Mouse (Mus musculus): ENCODE measurements around the gene St13. TPM values are rescaled to one million over a fixed set of nuclear protein-coding genes. Genes with fewer than 3 reads are reported as not detected.

The St13 gene
- total RNA-seq (2014; fragmentation: Nextera tagmentation) (222 and 278 TPM in 2 replicates), total RNA-seq (2017) (264 and 337 TPM in 2 replicates), polyA plus RNA-seq (2012) (311 and 532 TPM in 2 replicates)

- DNase-seq (ENCODE audit: low spot score) = peak; percentile 84
- Histone ChIP-seq H3K9me3 (replicated peaks) (no peaks in the 10 kb centered on the region), H3K4me1 (ENCODE audit: insufficient read depth, low read depth, low read length) (peaks cover 40% of the 10 kb centered on the region), H3K27me3 (ENCODE audit: insufficient read depth, low read length) (no peaks in the 10 kb centered on the region), H3K4me3 (ENCODE audit: low read depth, low read length) (peak within 1 kb of the TSS; percentile 96), H3K36me3 (replicated peaks) (peaks cover 17% of the 10 kb centered on the region)
- no peak for TF ChIP-seq CTCF (IDR thresholded peaks at IDR 0.05; ENCODE audit: low read depth, low read length)
- TF ChIP-seq GATA1 (IDR thresholded peaks at IDR 0.05; ENCODE audit: borderline replicate concordance, low read length) = no peak
- no peak for TF ChIP-seq GATA2 (IDR thresholded peaks at IDR 0.05; ENCODE audit: borderline replicate concordance, low read depth, low read length)
- ATAC-seq (ENCODE audit: extremely low read depth, insufficient number of reproducible peaks, low FRiP score, poor library complexity, severe bottlenecking) = peak; percentile 92
Observed at GRCm38 (mm10) chr15:81399638-81400315, at the start of gene St13, which contains the start of gene Xpnpep3. Gene St13, minus strand, starts transcription at chr15:81400077. Gene Xpnpep3, plus strand, starts transcription at chr15:81400138.

DNA sequence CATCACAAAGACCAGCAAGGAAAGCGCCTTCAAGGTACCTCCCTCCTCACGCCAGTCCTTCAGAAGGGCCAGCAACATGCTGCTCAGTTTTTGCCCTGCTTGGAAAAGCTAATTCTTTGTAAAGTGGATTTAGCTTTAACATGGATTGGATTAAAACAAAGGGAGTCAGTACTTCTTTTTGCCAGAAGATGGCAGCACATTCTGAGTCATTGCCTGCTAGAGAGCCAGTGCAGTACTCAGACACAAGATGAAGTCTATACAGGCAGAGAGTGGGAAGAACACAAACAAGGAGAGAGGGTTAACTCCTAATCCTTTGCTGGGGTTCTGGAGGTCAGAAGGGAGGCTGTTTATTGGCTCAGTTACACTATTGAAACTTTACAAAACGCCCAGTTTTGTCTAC, 48.6 kb upstream of the St13 start:
- no peaks in the 10 kb centered on the region for H3K27me3 ChIP-seq (ENCODE audit: insufficient read depth, low read length)
- no peaks in the 10 kb centered on the region for H3K4me1 ChIP-seq (ENCODE audit: insufficient read depth, low read depth, low read length)
- TF ChIP-seq CTCF (IDR thresholded peaks at IDR 0.05; ENCODE audit: low read depth, low read length) = peak; percentile 73
- TF ChIP-seq POLR2AphosphoS5 (IDR thresholded peaks at IDR 0.05; ENCODE audit: insufficient replicate concordance, low read depth, low read length) = no peak
- no peak for TF ChIP-seq GATA2 (IDR thresholded peaks at IDR 0.05; ENCODE audit: borderline replicate concordance, low read depth, low read length)
- no peak for TF ChIP-seq TAL1 (conservative IDR thresholded peaks at IDR 0.05; ENCODE audit: low read depth, low read length)
- TF ChIP-seq GATA1 (IDR thresholded peaks at IDR 0.05; ENCODE audit: borderline replicate concordance, low read length) = no peak
- ATAC-seq (ENCODE audit: extremely low read depth, insufficient number of reproducible peaks, low FRiP score, poor library complexity, severe bottlenecking) = no peak
- H3K9me3 ChIP-seq (replicated peaks) = no peaks in the 10 kb centered on the region
- H3K4me3 ChIP-seq (ENCODE audit: low read depth, low read length) = no peak overlapping the region
- H3K36me3 ChIP-seq (replicated peaks) = peaks cover 79% of the 10 kb centered on the region
- peak; percentile 18 for DNase-seq (ENCODE audit: low spot score)

GRCm38 (mm10) chr15:81439236-81439635, 39.4 kb upstream of the St13 start:
- ATAC-seq (ENCODE audit: extremely low read depth, insufficient number of reproducible peaks, low FRiP score, poor library complexity, severe bottlenecking) (no peak), DNase-seq (ENCODE audit: low spot score) (no peak)
- peaks cover 61% of the 10 kb centered on the region for H3K36me3 ChIP-seq (replicated peaks)
- H3K27me3 ChIP-seq (ENCODE audit: insufficient read depth, low read length) = no peaks in the 10 kb centered on the region
- TF ChIP-seq CTCF (IDR thresholded peaks at IDR 0.05; ENCODE audit: low read depth, low read length) = no peak
- H3K4me3 ChIP-seq (ENCODE audit: low read depth, low read length) = no peak overlapping the region
- H3K4me1 ChIP-seq (ENCODE audit: insufficient read depth, low read depth, low read length) = no peaks in the 10 kb centered on the region
- no peaks in the 10 kb centered on the region for H3K9me3 ChIP-seq (replicated peaks)

GRCm38 (mm10) chr15:81438345-81438744, 38.5 kb upstream of the St13 start:
- TF ChIP-seq TAL1 (conservative IDR thresholded peaks at IDR 0.05; ENCODE audit: low read depth, low read length) (no peak), GATA1 (IDR thresholded peaks at IDR 0.05; ENCODE audit: borderline replicate concordance, low read length) (no peak), CTCF (IDR thresholded peaks at IDR 0.05; ENCODE audit: low read depth, low read length) (no peak), POLR2AphosphoS5 (IDR thresholded peaks at IDR 0.05; ENCODE audit: insufficient replicate concordance, low read depth, low read length) (no peak), GATA2 (IDR thresholded peaks at IDR 0.05; ENCODE audit: borderline replicate concordance, low read depth, low read length) (no peak)
- no peaks in the 10 kb centered on the region for H3K27me3 ChIP-seq (ENCODE audit: insufficient read depth, low read length)
- H3K4me1 ChIP-seq (ENCODE audit: insufficient read depth, low read depth, low read length) = no peaks in the 10 kb centered on the region
- H3K4me3 ChIP-seq (ENCODE audit: low read depth, low read length) = no peak overlapping the region
- DNase-seq (ENCODE audit: low spot score) (no peak), ATAC-seq (ENCODE audit: extremely low read depth, insufficient number of reproducible peaks, low FRiP score, poor library complexity, severe bottlenecking) (no peak)
- no peaks in the 10 kb centered on the region for H3K9me3 ChIP-seq (replicated peaks)
- H3K36me3 ChIP-seq (replicated peaks) = peaks cover 55% of the 10 kb centered on the region

- ATAC-seq (ENCODE audit: extremely low read depth, insufficient number of reproducible peaks, low FRiP score, poor library complexity, severe bottlenecking) (no peak), DNase-seq (ENCODE audit: low spot score) (no peak)
- TF ChIP-seq GATA1 (IDR thresholded peaks at IDR 0.05; ENCODE audit: borderline replicate concordance, low read length) (no peak), GATA2 (IDR thresholded peaks at IDR 0.05; ENCODE audit: borderline replicate concordance, low read depth, low read length) (no peak), TAL1 (conservative IDR thresholded peaks at IDR 0.05; ENCODE audit: low read depth, low read length) (no peak), CTCF (IDR thresholded peaks at IDR 0.05; ENCODE audit: low read depth, low read length) (no peak), POLR2AphosphoS5 (IDR thresholded peaks at IDR 0.05; ENCODE audit: insufficient replicate concordance, low read depth, low read length) (no peak)
- Histone ChIP-seq H3K27me3 (ENCODE audit: insufficient read depth, low read length) (no peaks in the 10 kb centered on the region), H3K9me3 (replicated peaks) (no peaks in the 10 kb centered on the region), H3K4me1 (ENCODE audit: insufficient read depth, low read depth, low read length) (peaks cover 2% of the 10 kb centered on the region; the same call in 1 of the 2 replicates), H3K36me3 (replicated peaks) (peaks cover 64% of the 10 kb centered on the region), H3K4me3 (ENCODE audit: low read depth, low read length) (no peak overlapping the region)
Observed at GRCm38 (mm10) chr15:81431195-81431594, 31.3 kb upstream of the St13 start.

GRCm38 (mm10) chr15:81427947-81428346, 28.1 kb upstream of the St13 start:
- no peak for ATAC-seq (ENCODE audit: extremely low read depth, insufficient number of reproducible peaks, low FRiP score, poor library complexity, severe bottlenecking)

More at GRCm38 (mm10) chr15:81427947-81428346, 28.1 kb upstream of the St13 start:
- Histone ChIP-seq H3K9me3 (replicated peaks) (no peaks in the 10 kb centered on the region), H3K27me3 (ENCODE audit: insufficient read depth, low read length) (no peaks in the 10 kb centered on the region), H3K4me1 (ENCODE audit: insufficient read depth, low read depth, low read length) (peaks cover 4% of the 10 kb centered on the region; the same call in 1 of the 2 replicates), H3K4me3 (ENCODE audit: low read depth, low read length) (no peak overlapping the region), H3K36me3 (replicated peaks) (peaks cover 67% of the 10 kb centered on the region)
- TF ChIP-seq CTCF (IDR thresholded peaks at IDR 0.05; ENCODE audit: low read depth, low read length) (no peak), GATA1 (IDR thresholded peaks at IDR 0.05; ENCODE audit: borderline replicate concordance, low read length) (no peak), TAL1 (conservative IDR thresholded peaks at IDR 0.05; ENCODE audit: low read depth, low read length) (no peak), GATA2 (IDR thresholded peaks at IDR 0.05; ENCODE audit: borderline replicate concordance, low read depth, low read length) (no peak), POLR2AphosphoS5 (IDR thresholded peaks at IDR 0.05; ENCODE audit: insufficient replicate concordance, low read depth, low read length) (no peak)
- DNase-seq (ENCODE audit: low spot score) = no peak
